Mouse (Mus musculus): ENCODE measurements around the gene Ddb1. TPM values are rescaled to one million over a fixed set of nuclear protein-coding genes. Genes with fewer than 3 reads are reported as not detected.
A peak's percentile ranks its signal among the peaks of the same experiment; 100 is the strongest.

Gene Ddb1
- polyA plus RNA-seq, 1 experiment from 2014 or later, result 303 TPM

DNA sequence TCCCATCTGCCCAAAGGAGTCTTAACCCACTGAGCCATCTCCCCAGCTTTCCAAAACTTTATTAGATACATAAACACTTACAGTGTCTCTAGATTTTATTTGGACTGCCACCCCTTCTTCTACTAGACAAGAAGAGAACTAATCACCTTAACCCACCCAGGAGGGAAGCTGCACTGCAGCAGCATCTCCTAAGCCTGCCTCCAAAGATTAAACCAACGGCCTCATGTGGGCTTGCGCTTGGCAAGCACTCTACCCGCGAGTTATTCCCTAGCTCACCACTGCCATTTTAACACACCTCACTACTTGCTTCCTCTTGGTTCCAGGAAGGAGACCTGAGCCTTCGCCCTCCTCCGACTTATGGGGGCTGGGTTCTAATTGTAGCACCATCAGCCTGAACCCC lies 40.8 kb upstream of the Ddb1 start:
- no peak for ATAC-seq (ENCODE audit: low FRiP score)
- 73% methylated on average over 6 of the region's 6 CpGs for WGBS

DNA sequence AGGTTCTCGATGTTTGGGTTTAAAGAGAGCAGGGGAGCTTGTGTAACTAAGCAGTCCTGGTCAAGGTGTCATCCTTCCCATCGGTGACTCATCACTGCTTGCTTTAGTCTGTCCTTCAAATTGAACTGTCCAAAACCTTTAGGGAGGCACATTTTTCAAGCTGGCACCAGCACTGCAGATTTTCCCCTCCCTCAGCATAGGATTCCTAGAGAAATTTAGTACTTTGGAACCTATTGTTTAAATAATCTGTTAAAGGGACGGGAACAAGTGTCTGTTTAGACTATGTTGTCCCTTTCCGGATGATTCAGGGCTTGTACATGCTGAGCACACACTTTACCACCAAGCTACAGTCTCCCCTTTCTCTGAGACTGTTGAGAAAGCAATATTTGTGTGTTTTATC lies 39.9 kb upstream of the Ddb1 start:
- Histone ChIP-seq H3K27ac (ENCODE audit: low read depth, low read length) (no peak overlapping the region), H3K9me3 (ENCODE audit: control insufficient read depth, low read length) (no peaks in the 10 kb centered on the region), H3K4me2 (replicated peaks; ENCODE audit: low read depth, low read length) (no peak overlapping the region), H3K4me1 (replicated peaks; ENCODE audit: control insufficient read depth, insufficient read depth, low read length) (no peaks in the 10 kb centered on the region), H3K9ac (ENCODE audit: low read depth, low read length) (no peak overlapping the region), H3K4me3 (ENCODE audit: low read depth, low read length) (no peak overlapping the region), H3K27me3 (ENCODE audit: control insufficient read depth, insufficient read depth, low read length) (no peaks in the 10 kb centered on the region), H3K36me3 (ENCODE audit: control insufficient read depth, insufficient read depth, low read length) (no peaks in the 10 kb centered on the region)
- WGBS, result 87% methylated on average over 4 of the region's 4 CpGs
- no peak for ATAC-seq (ENCODE audit: low FRiP score)
- no peak for DNase-seq (ENCODE audit: low spot score)

More for the DNA sequence above, 40.8 kb upstream of the Ddb1 start:
- no peak overlapping the region for H3K27ac ChIP-seq (ENCODE audit: low read depth, low read length)
- no peaks in the 10 kb centered on the region for H3K4me1 ChIP-seq (replicated peaks; ENCODE audit: control insufficient read depth, insufficient read depth, low read length)
- H3K4me3 ChIP-seq (ENCODE audit: low read depth, low read length), result no peak overlapping the region
- H3K4me2 ChIP-seq (replicated peaks; ENCODE audit: low read depth, low read length), result no peak overlapping the region
- no peaks in the 10 kb centered on the region for H3K9me3 ChIP-seq (ENCODE audit: control insufficient read depth, low read length)
- no peak for DNase-seq (ENCODE audit: low spot score)
- no peaks in the 10 kb centered on the region for H3K36me3 ChIP-seq (ENCODE audit: control insufficient read depth, insufficient read depth, low read length)
- H3K9ac ChIP-seq (ENCODE audit: low read depth, low read length), result no peak overlapping the region
- H3K27me3 ChIP-seq (ENCODE audit: control insufficient read depth, insufficient read depth, low read length), result no peaks in the 10 kb centered on the region

DNA sequence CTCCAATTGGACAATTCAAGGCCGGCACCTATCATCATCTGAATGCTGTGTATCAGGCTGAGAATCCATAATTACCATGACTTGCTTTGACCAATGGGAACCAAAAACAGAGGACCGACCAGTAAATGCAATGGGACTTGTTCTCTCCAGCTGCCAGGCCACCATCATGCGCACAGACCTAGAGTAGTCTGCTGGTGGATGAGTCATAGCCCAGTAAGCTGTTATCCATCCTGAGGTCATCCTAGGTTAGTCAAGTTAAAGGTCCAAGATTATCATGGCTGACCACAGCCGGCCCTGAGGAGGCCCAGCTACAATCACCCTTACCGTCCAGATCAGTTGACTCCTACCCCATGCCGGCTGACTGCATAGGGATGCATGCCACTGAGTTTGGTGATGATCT lies 35.5 kb upstream of the Ddb1 start:
- H3K36me3 ChIP-seq (ENCODE audit: control insufficient read depth, insufficient read depth, low read length), result peaks cover 8% of the 10 kb centered on the region; the same call in 1 of the 2 replicates

DNA sequence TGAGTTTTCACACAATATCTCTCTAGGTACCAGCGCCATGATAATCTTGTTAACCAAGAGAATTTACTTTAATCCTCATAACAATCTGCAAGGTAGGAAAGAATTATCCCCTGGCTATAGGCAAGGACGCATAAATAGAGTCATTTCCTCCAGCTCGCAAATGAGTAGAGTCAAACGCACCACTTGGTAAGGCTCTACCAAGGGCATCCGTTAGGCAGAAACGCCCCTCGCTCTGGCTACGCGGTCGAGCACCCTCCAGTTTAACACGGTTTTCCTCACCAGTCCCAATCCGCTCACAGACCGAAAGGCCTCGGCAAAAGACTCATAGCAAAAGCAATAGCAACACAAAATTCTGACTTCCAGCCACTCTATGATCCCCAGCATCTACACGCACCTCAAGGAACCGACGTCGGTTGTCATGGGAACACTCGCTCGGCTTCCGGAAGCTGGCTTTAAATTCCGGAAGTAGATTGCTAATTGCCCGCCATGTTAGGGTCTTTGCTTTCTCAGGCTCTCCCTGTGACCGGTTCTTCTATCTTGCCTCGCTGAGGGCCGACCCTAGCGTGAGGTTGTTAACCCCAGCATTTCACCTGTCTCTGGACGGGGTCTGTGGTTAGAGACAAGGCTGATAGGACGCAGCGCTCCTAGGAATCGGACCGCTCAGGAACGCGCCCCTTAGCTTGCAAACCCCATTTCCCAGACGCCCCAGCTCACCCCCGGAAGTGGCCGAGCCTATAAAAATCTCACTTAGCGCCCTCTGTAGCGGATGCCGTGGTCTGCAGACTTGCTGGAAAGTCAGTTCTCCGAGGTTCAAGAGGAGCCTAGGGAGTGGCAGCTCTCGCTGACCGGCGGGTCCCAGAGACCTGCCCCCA lies 28.2 kb upstream of the Ddb1 start, which contains the start of the genes Cyb561a3 and Tmem138:
Gene Cyb561a3 (plus strand): TSS at position 483 of the 872 bp plus-strand sequence.
Gene Tmem138 (minus strand): TSS at position 673 of the 872 bp plus-strand sequence.
- ATAC-seq (ENCODE audit: low FRiP score), result peak; percentile 96
- WGBS, result under 1% methylated on average over 44 of the region's 44 CpGs
- H3K27ac ChIP-seq (ENCODE audit: low read depth, low read length), result peak within 1 kb of the TSS; percentile 85
- peak within 1 kb of the TSS; percentile 86 for H3K9ac ChIP-seq (ENCODE audit: low read depth, low read length)
- no peaks in the 10 kb centered on the region for H3K27me3 ChIP-seq (ENCODE audit: control insufficient read depth, insufficient read depth, low read length)
- no peaks in the 10 kb centered on the region for H3K36me3 ChIP-seq (ENCODE audit: control insufficient read depth, insufficient read depth, low read length)
- peak; percentile 93 for DNase-seq (ENCODE audit: low spot score)
- H3K4me1 ChIP-seq (replicated peaks; ENCODE audit: control insufficient read depth, insufficient read depth, low read length), result 0 out of 2 replicates have a peak, but pooled peaks cover 4% of the 10 kb centered on the region
- H3K4me3 ChIP-seq (ENCODE audit: low read depth, low read length), result peak within 1 kb of the TSS; percentile 60
- H3K4me2 ChIP-seq (replicated peaks; ENCODE audit: low read depth, low read length), result peak within 1 kb of the TSS; percentile 81
- no peaks in the 10 kb centered on the region for H3K9me3 ChIP-seq (ENCODE audit: control insufficient read depth, low read length)

More for the DNA sequence above, 35.5 kb upstream of the Ddb1 start:
- ATAC-seq (ENCODE audit: low FRiP score) (no peak), DNase-seq (ENCODE audit: low spot score) (no peak)
- no peak overlapping the region for H3K4me2 ChIP-seq (replicated peaks; ENCODE audit: low read depth, low read length)
- H3K27me3 ChIP-seq (ENCODE audit: control insufficient read depth, insufficient read depth, low read length), result no peaks in the 10 kb centered on the region
- H3K27ac ChIP-seq (ENCODE audit: low read depth, low read length), result no peak overlapping the region
- 96% methylated on average over 6 of the region's 6 CpGs for WGBS
- no peaks in the 10 kb centered on the region for H3K9me3 ChIP-seq (ENCODE audit: control insufficient read depth, low read length)
- H3K4me1 ChIP-seq (replicated peaks; ENCODE audit: control insufficient read depth, insufficient read depth, low read length), result no peaks in the 10 kb centered on the region
- H3K4me3 ChIP-seq (ENCODE audit: low read depth, low read length), result no peak overlapping the region
- no peak overlapping the region for H3K9ac ChIP-seq (ENCODE audit: low read depth, low read length)

DNA sequence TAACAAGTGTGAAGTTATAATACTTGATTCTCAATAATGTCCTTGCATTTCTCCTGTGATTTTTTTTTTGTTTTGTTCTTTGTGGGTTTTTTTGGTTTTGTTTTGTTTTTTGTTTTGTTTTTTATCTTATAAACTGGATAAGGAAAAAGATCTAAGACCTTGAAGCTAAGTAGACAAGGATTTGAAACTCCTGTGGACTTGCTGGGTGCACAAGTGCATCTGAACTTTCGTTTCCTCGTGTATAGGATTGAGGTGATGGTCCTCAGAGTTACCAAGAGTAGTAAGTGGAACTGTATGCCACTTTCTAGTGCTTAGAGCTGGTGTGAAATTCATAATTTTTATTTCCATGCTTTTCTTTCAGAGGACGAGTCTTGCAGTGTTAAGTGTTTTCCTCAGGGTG lies 25.0 kb upstream of the Ddb1 start:
- Histone ChIP-seq H3K36me3 (ENCODE audit: control insufficient read depth, insufficient read depth, low read length) (no peaks in the 10 kb centered on the region), H3K4me1 (replicated peaks; ENCODE audit: control insufficient read depth, insufficient read depth, low read length) (0 out of 2 replicates have a peak, but pooled peaks cover 4% of the 10 kb centered on the region), H3K4me3 (ENCODE audit: low read depth, low read length) (no peak overlapping the region), H3K9me3 (ENCODE audit: control insufficient read depth, low read length) (no peaks in the 10 kb centered on the region), H3K4me2 (replicated peaks; ENCODE audit: low read depth, low read length) (no peak overlapping the region), H3K9ac (ENCODE audit: low read depth, low read length) (no peak overlapping the region), H3K27ac (ENCODE audit: low read depth, low read length) (no peak overlapping the region), H3K27me3 (ENCODE audit: control insufficient read depth, insufficient read depth, low read length) (no peaks in the 10 kb centered on the region)
- 81% methylated on average over 3 of the region's 3 CpGs for WGBS
- no peak for DNase-seq (ENCODE audit: low spot score)
- no peak for ATAC-seq (ENCODE audit: low FRiP score)

DNA sequence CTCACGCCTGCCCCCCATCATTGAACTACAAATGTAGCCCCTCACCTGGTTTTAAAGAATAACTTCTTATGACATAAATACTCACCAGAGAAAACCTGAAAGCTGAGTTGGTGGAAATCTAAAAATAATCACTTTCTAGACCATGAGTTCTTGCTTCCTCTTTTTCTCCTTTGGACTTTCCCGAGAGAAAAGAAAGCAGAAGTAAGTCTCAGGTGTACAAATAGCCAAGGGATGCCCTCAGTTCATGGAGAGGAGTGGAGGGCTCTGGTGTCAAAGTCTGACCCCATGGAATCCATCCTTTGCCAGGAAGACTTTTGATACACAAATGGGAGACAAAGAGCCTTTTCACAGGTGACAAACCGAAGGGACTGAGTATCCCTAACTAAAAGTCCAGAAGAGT lies 24.4 kb upstream of the Ddb1 start:
- ATAC-seq (ENCODE audit: low FRiP score) (no peak), DNase-seq (ENCODE audit: low spot score) (no peak)
- WGBS, result 77% methylated on average over 3 of the region's 3 CpGs
- no peaks in the 10 kb centered on the region for H3K27me3 ChIP-seq (ENCODE audit: control insufficient read depth, insufficient read depth, low read length)
- no peaks in the 10 kb centered on the region for H3K36me3 ChIP-seq (ENCODE audit: control insufficient read depth, insufficient read depth, low read length)
- H3K4me2 ChIP-seq (replicated peaks; ENCODE audit: low read depth, low read length), result no peak overlapping the region
- H3K27ac ChIP-seq (ENCODE audit: low read depth, low read length), result no peak overlapping the region
- no peak overlapping the region for H3K9ac ChIP-seq (ENCODE audit: low read depth, low read length)
- 0 out of 2 replicates have a peak, but pooled peaks cover 4% of the 10 kb centered on the region for H3K4me1 ChIP-seq (replicated peaks; ENCODE audit: control insufficient read depth, insufficient read depth, low read length)
- H3K9me3 ChIP-seq (ENCODE audit: control insufficient read depth, low read length), result no peaks in the 10 kb centered on the region
- no peak overlapping the region for H3K4me3 ChIP-seq (ENCODE audit: low read depth, low read length)

DNA sequence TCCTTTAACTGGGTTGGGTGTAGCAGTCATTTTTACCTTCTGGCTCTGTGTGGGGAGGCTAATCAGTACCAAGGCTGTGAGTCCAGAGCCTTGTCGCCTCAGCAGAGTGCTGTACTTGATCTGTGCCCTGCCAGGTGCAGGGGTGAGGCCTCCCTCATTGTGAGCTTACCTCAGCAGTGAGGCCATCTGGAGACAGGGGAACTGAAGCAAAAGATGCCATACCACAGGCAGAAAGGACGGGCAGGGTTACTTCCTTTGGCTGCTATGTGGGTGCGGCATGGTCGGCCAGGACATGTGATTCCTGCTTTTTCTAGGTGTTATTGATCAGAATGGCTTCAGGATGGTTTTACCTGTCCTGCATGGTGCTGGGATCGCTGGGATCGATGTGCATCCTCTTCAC lies 23.1 kb upstream of the Ddb1 start:
- 81% methylated on average over 6 of the region's 6 CpGs for WGBS
- no peak overlapping the region for H3K4me3 ChIP-seq (ENCODE audit: low read depth, low read length)
- no peak for DNase-seq (ENCODE audit: low spot score)
- H3K27ac ChIP-seq (ENCODE audit: low read depth, low read length), result no peak overlapping the region
- H3K4me1 ChIP-seq (replicated peaks; ENCODE audit: control insufficient read depth, insufficient read depth, low read length), result 0 out of 2 replicates have a peak, but pooled peaks cover 4% of the 10 kb centered on the region
- H3K4me2 ChIP-seq (replicated peaks; ENCODE audit: low read depth, low read length), result no peak overlapping the region
- no peaks in the 10 kb centered on the region for H3K36me3 ChIP-seq (ENCODE audit: control insufficient read depth, insufficient read depth, low read length)
- H3K9ac ChIP-seq (ENCODE audit: low read depth, low read length), result no peak overlapping the region
- ATAC-seq (ENCODE audit: low FRiP score), result no peak
- no peaks in the 10 kb centered on the region for H3K27me3 ChIP-seq (ENCODE audit: control insufficient read depth, insufficient read depth, low read length)
- H3K9me3 ChIP-seq (ENCODE audit: control insufficient read depth, low read length), result no peaks in the 10 kb centered on the region

DNA sequence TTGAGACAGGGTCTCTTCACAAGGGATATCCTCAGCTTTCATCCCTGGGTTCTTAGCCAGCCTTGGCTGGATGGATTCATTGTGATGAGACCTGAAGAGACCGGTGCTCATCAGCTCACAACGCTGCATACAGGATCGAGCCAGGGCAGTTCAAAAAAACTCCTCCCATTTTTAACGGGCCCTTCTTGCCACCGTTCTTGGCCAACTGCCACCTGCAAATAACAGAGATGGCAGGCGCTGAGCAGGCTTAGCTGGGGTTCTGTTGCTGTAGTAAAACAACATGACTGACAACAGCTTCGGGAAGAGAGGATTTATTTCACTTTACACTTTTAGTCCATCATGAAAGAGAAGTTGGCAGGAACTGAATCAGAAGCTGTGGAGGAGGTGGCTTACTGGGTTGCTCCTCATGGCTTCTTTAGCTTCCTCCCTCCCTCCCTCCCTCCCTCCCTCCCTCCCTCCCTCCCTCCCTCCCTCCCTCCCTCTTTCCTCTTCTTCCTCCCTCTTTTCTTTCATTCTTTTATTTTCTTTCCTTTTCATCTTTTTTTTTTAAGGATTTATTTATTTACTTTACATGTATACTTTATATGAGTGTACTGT lies 21.5 kb upstream of the Ddb1 start:
- H3K4me2 ChIP-seq (replicated peaks; ENCODE audit: low read depth, low read length), result no peak overlapping the region
- no peaks in the 10 kb centered on the region for H3K9me3 ChIP-seq (ENCODE audit: control insufficient read depth, low read length)
- no peak overlapping the region for H3K27ac ChIP-seq (ENCODE audit: low read depth, low read length)
- ATAC-seq (ENCODE audit: low FRiP score) (no peak), DNase-seq (ENCODE audit: low spot score) (no peak)
- H3K4me3 ChIP-seq (ENCODE audit: low read depth, low read length), result no peak overlapping the region
- WGBS, result 89% methylated on average over 7 of the region's 7 CpGs
- no peaks in the 10 kb centered on the region for H3K27me3 ChIP-seq (ENCODE audit: control insufficient read depth, insufficient read depth, low read length)
- no peaks in the 10 kb centered on the region for H3K36me3 ChIP-seq (ENCODE audit: control insufficient read depth, insufficient read depth, low read length)
- 0 out of 2 replicates have a peak, but pooled peaks cover under 1% of the 10 kb centered on the region for H3K4me1 ChIP-seq (replicated peaks; ENCODE audit: control insufficient read depth, insufficient read depth, low read length)
- no peak overlapping the region for H3K9ac ChIP-seq (ENCODE audit: low read depth, low read length)

Measured in hindbrain, embryonic 11.5 days (tissue).